Mouse (Mus musculus) frontal cortex, adult 2 months (tissue): ENCODE results near the gene Megf11. TPM values are rescaled to one million over a fixed set of nuclear protein-coding genes. Genes with fewer than 3 reads are reported as not detected.

Experiments used
- DNase-seq, 2 experiments: peaks; one replicate each; pipeline ENCODE4 v3.0.0; 2022; ENCODE audit warnings: low spot score in 1 of 2; ENCODE audit errors: extremely low spot score in 1 of 2
- polyA plus RNA-seq: library from polyadenylated mRNA; depleted of rRNA; stranded (reverse); fragments of >200 nt; gene quantifications from 2 replicates; pipeline ENCODE4 v1.2.3, GENCODE M21; 2012

The Megf11 gene
- polyA plus RNA-seq, 1 experiment: 7.3 TPM

- DNase-seq: no peak
These were observed 121.7 kb downstream of the Megf11 start for GRCm38 (mm10) chr9:64507207-64507517.

DNA sequence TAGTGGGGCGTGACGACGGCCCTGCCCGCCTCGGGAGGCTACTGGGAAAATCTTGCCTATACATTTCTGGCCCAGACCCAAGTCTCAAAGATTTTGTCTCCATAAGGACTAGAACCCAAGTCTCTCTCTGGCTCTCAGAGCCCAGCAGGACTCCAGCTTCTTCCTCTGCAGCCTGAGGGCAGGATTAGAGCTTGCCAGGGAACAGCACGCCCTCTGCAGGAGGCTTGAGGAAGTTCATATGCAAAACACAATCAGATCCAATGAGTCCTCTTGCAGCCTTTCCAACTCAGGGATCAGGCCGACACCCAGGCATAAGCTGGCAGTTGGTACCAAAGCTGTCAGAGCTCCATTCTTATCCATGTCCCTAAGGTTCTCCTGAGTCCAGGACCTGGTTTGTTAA lies 122.6 kb downstream of the Megf11 start:
- DNase-seq: no peak

GRCm38 (mm10) chr9:64514826-64515225 lies 129.4 kb downstream of the Megf11 start:
- DNase-seq: no peak

DNA sequence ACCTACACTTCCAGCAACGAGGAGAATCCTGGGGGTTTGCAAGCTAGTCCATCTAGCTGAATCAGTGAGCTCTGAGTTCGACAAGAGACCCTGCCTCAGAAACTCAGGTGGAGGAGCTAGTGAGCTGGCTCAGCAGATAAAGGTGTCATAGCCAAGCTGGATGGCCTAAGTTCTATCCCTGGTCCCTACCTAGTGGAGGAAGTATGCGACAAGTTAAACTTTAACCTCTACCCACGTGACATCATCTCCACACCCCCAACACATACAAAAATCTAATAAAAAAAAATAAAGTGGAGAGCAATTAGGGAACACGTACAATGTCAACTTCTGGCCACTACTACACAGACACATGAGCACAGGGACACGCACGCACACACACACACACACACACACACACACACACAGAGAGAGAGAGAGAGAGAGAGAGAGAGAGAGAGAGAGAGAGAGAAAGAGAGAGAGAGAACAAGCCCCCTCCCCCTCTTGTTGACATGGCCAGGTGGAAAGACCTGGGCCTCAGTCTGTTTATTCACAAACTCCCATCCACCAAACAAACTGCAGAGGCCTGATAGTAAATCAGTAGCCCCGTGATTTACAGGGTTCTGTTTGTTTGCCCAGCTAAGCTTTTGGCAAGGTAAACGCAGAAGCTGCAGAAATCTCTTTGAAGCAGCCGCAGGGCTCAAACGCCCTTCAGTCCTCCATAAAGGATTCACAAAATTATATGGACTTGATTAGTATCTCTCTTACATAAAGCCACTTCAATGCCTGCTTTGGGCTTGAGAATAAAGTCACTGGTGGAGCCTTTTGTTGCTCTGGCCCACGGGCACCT lies 134.7 kb downstream of the Megf11 start:
- DNase-seq: no peak

GRCm38 (mm10) chr9:64520747-64521283 lies 135.4 kb downstream of the Megf11 start:
- DNase-seq: no peak

DNA sequence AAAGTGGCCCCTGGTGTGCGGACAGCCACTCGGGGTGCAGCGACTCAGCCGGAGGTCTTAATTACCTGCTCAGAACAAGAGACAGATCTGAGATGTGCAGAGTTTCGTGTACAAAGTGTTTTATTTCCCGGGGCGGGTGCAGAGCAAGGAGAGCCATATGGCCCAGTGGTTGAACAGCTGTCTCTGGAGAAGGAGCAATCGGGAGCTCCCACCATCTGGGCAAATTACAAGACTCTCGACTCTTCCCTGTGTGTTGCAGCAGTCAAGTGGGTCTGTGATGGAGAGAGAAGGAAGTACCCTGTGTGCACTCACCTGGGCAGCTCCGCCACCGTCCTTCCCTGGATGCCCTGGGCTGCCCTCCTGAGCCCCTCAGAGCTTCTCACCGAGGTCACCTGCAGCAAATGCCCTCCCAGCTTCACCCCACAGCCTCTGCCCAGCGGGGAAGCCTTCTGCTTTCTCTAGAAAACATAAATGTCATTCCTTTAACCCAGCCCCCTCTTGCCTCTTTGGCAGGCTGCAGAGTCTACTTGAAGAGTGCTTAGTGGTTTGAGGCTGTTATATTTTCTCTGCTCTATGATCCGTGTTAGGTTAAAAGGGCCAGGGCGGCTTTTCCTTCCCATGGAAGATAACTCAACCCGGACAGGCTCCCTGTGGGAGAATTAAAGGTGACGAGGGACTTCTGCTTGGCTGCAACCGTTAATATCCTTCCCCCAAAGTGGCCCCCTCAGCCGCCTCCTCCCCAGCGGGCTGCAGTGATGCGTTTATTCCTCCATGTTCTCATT lies 138.0 kb downstream of the Megf11 start:
- peak in 1 of 2 experiments; percentile 49 for DNase-seq

GRCm38 (mm10) chr9:64528061-64528460 lies 142.6 kb downstream of the Megf11 start:
- peak; percentile 70 to 82 for DNase-seq

GRCm38 (mm10) chr9:64528595-64528994 lies 143.2 kb downstream of the Megf11 start:
- DNase-seq: peak in 1 of 2 experiments; percentile 59

GRCm38 (mm10) chr9:64531935-64532334 lies 146.5 kb downstream of the Megf11 start:
- DNase-seq: no peak

DNA sequence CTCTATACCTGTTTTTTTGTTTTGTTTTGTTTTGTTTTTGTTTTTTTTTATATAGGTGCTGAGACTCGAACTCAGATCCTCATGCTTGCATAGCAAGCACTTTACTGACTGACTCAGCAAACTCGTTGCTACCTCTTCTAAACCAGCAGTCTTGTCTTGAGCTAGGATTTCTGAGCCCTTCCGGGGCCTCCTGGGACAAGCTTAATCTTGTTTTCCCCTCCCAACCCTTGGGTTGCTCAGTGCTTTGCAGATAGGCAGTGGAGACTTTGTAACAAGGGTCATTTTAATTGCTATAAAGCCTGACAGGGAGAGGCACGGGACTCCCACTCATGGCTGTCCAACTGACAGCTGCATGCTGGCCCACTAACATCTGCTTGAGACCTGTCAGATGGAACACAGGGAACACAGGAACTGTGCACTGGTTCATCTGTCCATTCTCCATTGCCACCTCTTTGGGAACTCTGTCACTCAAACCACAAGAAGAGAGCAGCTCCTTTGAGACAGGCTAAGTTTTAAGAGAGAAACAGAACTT lies 147.4 kb downstream of the Megf11 start:
- DNase-seq: no peak

- peak in 1 of 2 experiments; percentile 25 for DNase-seq
These were observed 148.2 kb downstream of the Megf11 start for GRCm38 (mm10) chr9:64533488-64534119.

- DNase-seq: no peak
These were observed 148.9 kb downstream of the Megf11 start for GRCm38 (mm10) chr9:64534313-64534712.

- DNase-seq: no peak
These were observed 149.6 kb downstream of the Megf11 start for GRCm38 (mm10) chr9:64534856-64535539.

GRCm38 (mm10) chr9:64537821-64538220 lies 152.4 kb downstream of the Megf11 start:
- DNase-seq: no peak

DNA sequence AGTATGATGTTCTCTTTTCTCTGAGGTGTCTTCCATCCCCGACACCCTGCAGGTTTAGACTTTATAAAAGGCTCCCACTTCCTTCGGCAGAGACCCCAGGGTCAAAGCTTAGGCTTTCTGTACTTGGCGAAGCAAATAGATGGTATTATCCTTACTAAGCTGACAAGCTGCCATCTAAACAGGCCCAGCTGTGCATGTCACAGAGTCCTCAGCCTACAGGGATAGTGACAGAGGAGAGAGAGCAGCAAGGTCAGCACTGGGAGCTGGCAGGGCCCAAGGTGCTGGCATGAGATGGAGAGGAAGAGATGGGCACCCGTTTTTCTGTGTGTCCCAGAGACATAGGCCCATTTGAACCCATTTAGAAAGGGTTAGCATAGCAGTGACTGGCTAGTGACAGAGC lies 156.8 kb downstream of the Megf11 start:
- no peak for DNase-seq

DNA sequence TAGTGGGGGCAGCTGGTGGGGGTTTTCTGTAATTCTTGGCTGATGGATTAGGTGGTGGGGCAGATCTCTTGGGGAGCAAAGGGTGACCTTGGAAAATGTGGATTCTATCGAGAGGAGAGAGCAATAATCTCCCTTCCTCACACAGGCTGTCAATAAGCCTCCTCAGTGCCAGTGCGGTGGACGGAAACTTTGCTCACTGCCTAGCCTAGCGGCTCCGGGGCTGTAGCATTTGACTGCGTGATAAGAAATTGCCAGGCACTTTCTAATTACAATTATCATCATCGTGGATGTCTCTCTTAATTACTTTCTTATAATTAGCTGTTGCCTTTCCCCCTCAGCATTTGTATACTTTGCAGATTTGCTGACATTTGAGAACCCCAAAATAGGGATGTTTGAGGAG lies 157.7 kb downstream of the Megf11 start:
- DNase-seq: no peak

DNA sequence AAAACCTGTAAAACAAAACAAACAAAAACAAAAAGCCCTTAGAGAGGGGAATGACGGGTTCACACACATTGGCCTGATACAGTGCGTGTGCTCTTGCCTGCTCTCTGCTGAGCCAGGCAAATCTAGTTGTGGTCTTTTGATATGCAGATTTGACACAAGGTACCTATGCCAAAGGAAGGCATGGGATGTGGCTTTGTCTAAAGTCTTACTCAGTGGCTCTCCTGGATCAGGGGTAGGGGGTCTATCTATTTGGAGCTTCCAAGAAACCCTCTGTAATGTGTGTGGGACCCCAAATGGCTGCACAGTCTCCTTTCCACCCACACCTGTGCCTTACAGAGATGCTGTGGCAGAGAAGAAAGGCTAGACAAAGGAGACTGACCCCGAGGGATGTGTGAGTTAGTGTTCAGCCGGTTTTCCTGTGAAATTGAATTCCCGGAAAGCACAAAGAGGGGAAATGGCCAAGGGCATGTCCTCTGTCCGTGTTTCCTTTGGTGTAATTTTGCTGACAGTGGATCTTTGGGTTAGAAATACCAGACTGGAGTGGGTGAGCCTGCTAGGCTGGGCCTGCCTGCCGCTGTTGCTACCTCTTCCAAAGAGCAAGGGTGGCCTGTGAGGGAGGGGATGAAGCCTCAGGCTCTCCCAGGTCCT lies 161.0 kb downstream of the Megf11 start:
- DNase-seq: no peak

DNA sequence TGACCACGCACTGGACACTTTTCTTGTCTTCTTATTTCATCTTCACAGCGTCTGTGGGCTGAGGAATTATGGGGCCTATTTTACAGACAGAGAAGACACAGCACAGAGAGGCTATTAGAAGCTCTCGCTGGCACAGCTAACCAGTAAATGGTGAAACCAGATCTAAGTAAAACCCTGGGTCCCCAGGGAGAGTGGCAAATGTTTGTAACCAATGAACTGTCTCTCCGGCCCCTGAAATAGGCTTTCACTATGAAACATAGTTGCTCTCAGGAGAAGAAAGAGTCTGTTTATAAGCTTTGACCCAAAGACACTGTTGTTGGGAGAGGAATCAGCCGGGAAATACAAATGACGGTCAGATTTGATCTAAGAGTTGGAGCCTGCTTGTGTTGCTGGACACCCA lies 162.9 kb downstream of the Megf11 start:
- DNase-seq: no peak

DNA sequence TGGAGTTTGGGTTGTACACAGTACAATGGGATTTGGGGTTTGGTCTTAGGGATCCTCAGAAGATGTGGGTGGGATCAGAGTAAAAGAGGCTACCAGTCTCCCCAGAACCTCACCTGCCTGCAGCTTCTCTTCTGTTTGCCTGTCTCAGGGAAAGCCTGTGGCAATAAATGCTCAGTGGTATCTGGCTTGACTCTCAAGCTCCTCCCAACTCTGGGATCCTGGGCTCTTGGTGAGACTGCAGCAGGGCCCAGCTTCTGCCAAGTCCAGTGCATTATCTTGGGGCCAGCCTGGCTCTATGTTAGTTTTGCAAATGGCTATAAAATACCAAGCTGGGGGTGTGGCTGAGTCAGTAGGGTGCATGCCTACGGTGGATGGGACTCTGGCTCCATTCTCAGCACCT lies 165.9 kb downstream of the Megf11 start:
- no peak for DNase-seq

- no peak for DNase-seq
These were observed 166.6 kb downstream of the Megf11 start for GRCm38 (mm10) chr9:64552046-64552445.
